Mouse (Mus musculus) c-Kit-positive CD71-positive TER-119-negative erythroid progenitor cells, embryonic 14.5 days (primary cell): ENCODE measurements around the gene Dnajc21.

Source experiments
- DNase-seq: peaks from one replicate; pipeline ENCODE4 v3.0.0-alpha.2; 2013; ENCODE audit warnings: low read depth

Dnajc21 gene

DNA sequence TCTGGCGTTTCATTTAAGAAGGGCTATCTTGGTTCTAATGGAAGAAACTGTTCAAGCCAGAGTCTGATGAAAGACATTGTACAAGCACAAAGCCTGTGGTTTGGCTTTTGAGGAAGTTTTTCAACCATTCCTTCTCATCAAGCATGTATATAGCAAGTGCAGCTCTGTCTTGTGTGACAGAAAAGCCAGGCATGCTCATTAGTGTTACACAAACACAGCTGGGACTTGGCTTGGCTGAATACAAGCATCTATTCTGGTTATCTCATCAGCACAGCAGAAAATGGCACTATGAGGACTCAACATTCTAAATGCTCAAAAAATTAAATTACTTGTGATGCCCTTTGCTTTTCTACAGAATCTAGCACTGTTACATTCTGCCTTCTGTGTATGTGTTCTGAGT, 33.4 kb downstream of the Dnajc21 start:
- DNase-seq = no peak

GRCm38 (mm10) chr15:10426545-10427266, 43.6 kb downstream of the Dnajc21 start:
- no peak for DNase-seq

DNA sequence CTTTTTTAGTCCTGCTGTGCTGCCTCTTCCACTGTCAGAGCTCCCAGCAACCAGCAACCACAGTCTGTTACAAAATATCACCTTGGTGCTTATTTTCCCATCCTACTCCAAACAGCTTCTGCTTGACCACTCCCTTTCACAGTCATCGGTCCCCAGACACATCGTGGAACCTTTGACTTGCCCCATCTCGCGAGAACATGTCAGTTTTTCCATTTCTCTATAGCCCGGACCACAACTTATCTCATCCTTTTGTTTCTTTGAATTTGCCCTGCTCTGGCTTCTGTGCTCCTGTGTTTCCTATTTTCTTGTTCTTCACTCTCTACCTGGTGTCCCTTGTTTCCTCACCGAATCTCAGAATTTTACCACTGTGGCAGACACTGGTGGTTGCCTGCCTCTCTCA, 44.2 kb downstream of the Dnajc21 start:
- no peak for DNase-seq

- DNase-seq = no peak
Measured at GRCm38 (mm10) chr15:10421785-10422144, 48.6 kb downstream of the Dnajc21 start.

DNA sequence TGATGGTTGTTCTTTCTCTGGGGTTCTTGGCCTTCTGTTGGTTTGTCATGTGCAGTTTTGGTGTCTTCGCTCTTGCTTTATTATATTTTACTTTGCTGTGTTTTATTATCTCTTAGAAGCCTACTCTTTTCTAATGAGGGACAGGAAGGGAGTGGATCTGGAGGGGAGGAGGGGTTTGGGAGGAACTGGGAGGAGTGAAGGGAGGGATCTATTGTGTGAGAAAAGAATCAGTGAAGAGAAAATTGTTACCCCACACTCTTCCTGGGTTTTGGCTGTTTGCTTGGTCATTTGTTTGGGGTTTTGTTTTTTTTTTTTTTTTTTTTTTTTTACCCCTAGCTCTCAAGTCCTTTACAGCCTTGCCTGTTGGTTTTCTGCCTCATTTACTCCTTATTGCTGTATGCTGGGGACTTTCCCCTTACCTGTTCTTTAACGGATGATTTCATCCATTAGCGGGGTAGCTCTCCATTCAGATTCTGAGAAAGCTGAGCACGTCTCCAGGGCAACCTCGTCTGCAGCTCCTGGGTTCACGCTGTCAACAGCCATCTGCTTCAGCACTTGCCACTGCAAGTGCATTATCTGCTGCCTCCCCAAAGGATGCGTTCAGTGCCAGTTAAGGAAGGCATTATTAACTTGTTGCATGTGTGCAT, 49.1 kb downstream of the Dnajc21 start:
- DNase-seq = no peak

- DNase-seq = no peak
Measured at GRCm38 (mm10) chr15:10413656-10414055, 56.7 kb downstream of the Dnajc21 start.

DNA sequence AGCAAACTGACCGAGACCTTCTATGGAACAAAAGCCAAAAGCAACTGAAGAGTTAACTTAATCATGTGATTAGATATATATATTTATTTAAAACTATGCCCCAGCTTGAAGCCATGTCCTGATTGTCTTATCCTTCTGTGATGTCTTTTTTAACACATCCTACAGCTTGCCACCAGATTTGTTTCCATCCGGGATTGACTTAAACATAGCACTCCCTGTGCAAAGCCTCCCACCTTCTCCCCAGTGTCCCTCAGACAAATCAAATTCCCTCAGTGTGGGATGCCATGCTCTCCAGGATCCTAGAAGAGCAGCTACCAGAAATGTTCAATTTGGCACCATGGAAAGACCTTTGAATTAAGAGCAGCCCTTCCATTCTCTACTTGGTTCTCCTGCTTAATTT, 59.4 kb downstream of the Dnajc21 start:
- DNase-seq = no peak

GRCm38 (mm10) chr15:10409842-10410241, 60.5 kb downstream of the Dnajc21 start:
- no peak for DNase-seq

DNA sequence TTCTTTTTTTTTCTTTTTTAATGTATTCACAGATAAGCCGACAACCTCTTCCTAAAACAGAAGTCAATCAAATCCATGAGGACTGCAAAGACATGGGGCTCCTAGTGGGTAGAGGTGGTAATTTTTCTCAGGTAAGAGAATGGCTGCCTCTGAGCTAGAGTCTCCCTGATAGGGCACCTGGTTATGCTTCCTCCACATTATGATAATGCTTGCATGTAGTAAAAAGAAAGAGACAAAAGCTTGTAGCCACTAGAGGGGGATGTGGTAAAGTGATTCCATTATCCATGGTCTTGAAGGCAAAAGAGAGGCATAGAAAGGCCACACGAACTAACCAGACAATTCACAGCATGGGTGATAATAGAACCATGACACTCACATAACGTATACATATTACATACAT, 69.9 kb downstream of the Dnajc21 start:
- peak; percentile 6 for DNase-seq

DNA sequence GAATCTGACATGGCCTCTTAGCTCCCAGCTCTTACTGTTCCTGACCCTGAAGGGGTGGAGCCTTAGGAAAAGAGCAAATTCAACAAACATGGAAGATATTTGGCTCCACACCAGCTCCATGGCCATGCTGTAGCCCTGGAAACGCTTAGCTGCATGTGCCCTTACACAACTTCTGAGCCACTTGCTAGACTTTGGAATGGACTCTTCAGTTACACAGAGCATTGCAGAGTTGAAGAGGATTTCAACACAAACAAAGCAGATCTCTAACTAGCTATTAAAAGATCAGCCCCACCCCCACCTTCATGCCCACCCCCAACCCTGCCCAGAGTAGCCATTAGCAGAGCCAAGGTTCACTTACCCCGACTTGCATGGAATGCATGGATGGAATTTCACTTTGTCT, 70.5 kb downstream of the Dnajc21 start:
- no peak for DNase-seq
